Mouse (Mus musculus) lung, adult 18-20 months (tissue): ENCODE measurements at regions not wholly inside any gene's neighbourhood (a gene's known extent, or its start where the extent isn't known, plus 50 kb on each side); places are given as distances from the start of the nearest gene placed in this dataset.

Experiments
- DNase-seq, 2 experiments: peaks; one replicate each; pipeline ENCODE4 v3.0.0; 2022; ENCODE audit warnings: mixed read lengths in 2 of 2

- DNase-seq, result no peak
These were observed 144.2 kb downstream of the Ndfip2 start for GRCm38 (mm10) chr14:105402556-105402955.

GRCm38 (mm10) chr14:105397467-105397866, 139.1 kb downstream of the Ndfip2 start:
- peak; percentile 53 to 75 for DNase-seq

GRCm38 (mm10) chr14:105392079-105392813, 133.9 kb downstream of the Ndfip2 start:
- DNase-seq, result no peak

GRCm38 (mm10) chr14:105391430-105391829, 133.1 kb downstream of the Ndfip2 start:
- peak in 1 of 2 experiments; percentile 7 for DNase-seq

GRCm38 (mm10) chr14:105385119-105385518, 126.7 kb downstream of the Ndfip2 start:
- DNase-seq, result no peak

- DNase-seq, result no peak
These were observed 125.0 kb downstream of the Ndfip2 start for GRCm38 (mm10) chr14:105383382-105383781.

GRCm38 (mm10) chr14:105380101-105380500, 121.7 kb downstream of the Ndfip2 start:
- no peak for DNase-seq

- no peak for DNase-seq
These were observed 119.4 kb downstream of the Ndfip2 start for GRCm38 (mm10) chr14:105377770-105378169.

GRCm38 (mm10) chr14:105377035-105377621, 118.8 kb downstream of the Ndfip2 start:
- DNase-seq, result no peak

GRCm38 (mm10) chr14:105369637-105370435, 111.5 kb downstream of the Ndfip2 start:
- peak in 1 of 2 experiments; percentile 8 for DNase-seq

- DNase-seq, result peak; percentile 17 to 20
These were observed 102.2 kb downstream of the Ndfip2 start for GRCm38 (mm10) chr14:105360530-105360929.

- DNase-seq, result no peak
These were observed 101.5 kb downstream of the Ndfip2 start for GRCm38 (mm10) chr14:105359829-105360228.
